Mouse (Mus musculus): Measurements from ENCODE around the gene Tas2r108. TPM values are rescaled to one million over a fixed set of nuclear protein-coding genes. Genes with fewer than 3 reads are reported as not detected.

Gene Tas2r108
- polyA plus RNA-seq (2014; fragmentation: Nextera tagmentation; extraction: Ambion mirVana): 0.73 TPM in 1 of 2 replicates, not detected in the other

DNA sequence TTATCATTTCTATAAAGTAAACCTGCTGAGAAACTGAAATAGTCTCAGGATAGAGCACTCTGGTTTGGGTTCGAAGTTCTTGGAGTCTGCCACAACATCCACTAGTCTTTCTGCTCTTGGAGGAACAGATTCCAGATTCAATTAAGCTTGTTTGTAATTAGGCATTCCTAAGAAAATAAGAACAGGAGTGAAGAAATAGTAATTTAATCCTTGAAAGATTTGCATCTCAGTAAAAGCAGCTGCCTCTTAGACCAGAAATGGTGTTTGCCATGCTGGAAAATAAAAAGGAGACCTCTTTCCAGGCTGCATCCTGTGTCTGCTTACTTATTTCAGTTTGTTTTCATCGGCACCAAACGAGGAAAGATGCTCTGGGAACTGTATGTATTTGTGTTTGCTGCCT lies at the start of gene Tas2r108:
Gene Tas2r108, plus strand, starts transcription at position 301 of the 400 bp plus-strand sequence.
- Histone ChIP-seq H3K27ac (ENCODE audit: low read depth, low read length) (no peak within 1 kb of the TSS), H3K36me3 (ENCODE audit: control insufficient read depth, insufficient read depth, low read length) (no peaks in the 10 kb centered on the region), H3K9ac (ENCODE audit: low read depth, low read length) (no peak within 1 kb of the TSS), H3K4me1 (replicated peaks; ENCODE audit: control insufficient read depth, insufficient read depth, low read length) (no peaks in the 10 kb centered on the region), H3K27me3 (ENCODE audit: control insufficient read depth, insufficient read depth, low read length) (no peaks in the 10 kb centered on the region), H3K4me3 (ENCODE audit: low read depth, low read length) (no peak within 1 kb of the TSS), H3K4me2 (replicated peaks; ENCODE audit: low read depth, low read length) (no peak within 1 kb of the TSS), H3K9me3 (ENCODE audit: control insufficient read depth, low read length) (no peaks in the 10 kb centered on the region)
- 94% methylated on average over 3 of the region's 3 CpGs for WGBS
- DNase-seq (ENCODE audit: low spot score) (no peak), ATAC-seq (ENCODE audit: low FRiP score) (no peak)

DNA sequence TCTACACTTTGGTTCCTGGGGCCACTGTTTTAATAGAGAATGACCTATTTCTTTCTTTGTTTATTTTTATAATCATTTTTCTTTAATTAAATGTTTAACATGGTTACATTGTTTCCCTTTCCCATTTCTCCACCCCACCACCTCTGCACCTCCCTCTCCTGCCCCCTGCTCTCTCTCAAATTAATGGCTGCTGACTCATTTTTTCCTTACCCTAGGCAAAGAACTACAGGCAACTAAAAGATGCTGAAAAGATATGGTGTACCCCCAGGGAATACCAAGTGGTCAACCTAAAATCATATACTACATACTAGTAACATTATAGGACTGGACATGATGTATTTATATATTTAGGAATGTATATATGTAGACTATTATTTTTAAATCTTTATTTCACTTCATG lies 44.7 kb upstream of the Tas2r108 start:
- no peak for DNase-seq (ENCODE audit: low spot score)
- Histone ChIP-seq H3K9ac (ENCODE audit: low read depth, low read length) (no peak overlapping the region), H3K4me3 (ENCODE audit: low read depth, low read length) (no peak overlapping the region), H3K27me3 (ENCODE audit: control insufficient read depth, insufficient read depth, low read length) (no peaks in the 10 kb centered on the region), H3K36me3 (ENCODE audit: control insufficient read depth, insufficient read depth, low read length) (no peaks in the 10 kb centered on the region), H3K4me1 (replicated peaks; ENCODE audit: control insufficient read depth, insufficient read depth, low read length) (no peaks in the 10 kb centered on the region), H3K4me2 (replicated peaks; ENCODE audit: low read depth, low read length) (no peak overlapping the region), H3K27ac (ENCODE audit: low read depth, low read length) (no peak overlapping the region), H3K9me3 (ENCODE audit: control insufficient read depth, low read length) (no peaks in the 10 kb centered on the region)
- ATAC-seq (ENCODE audit: low FRiP score): no peak

DNA sequence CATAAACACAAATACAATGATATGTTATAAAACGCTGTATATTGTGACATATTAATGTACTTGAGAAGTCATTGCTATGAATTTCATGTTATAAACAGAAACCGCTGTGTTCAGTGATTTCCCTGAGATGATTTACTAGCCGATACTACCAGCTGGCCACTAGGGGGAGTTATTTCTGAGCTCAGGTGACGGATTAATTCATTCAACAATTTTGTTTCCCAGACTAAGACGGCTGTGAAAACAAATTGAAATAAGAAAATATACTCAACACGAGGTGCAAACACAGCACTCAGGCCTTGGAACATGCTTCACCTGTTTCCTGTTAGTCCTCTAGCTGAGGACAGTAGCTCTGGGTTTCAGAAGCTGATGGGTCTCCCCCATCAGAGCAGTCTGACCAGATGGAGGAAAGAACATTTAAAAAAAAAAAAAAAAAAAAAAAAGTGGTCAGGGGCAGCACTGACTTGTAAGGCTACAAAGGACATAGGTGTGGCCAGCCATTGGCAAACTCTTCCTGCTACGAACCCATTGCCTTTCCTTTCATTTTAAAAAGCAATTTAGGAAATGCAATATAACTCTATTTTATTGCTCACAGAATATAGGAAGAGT lies 38.8 kb upstream of the Tas2r108 start:
- Histone ChIP-seq H3K4me2 (replicated peaks; ENCODE audit: low read depth, low read length) (no peak overlapping the region), H3K27me3 (ENCODE audit: control insufficient read depth, insufficient read depth, low read length) (no peaks in the 10 kb centered on the region), H3K27ac (ENCODE audit: low read depth, low read length) (no peak overlapping the region), H3K9me3 (ENCODE audit: control insufficient read depth, low read length) (no peaks in the 10 kb centered on the region), H3K4me3 (ENCODE audit: low read depth, low read length) (no peak overlapping the region), H3K4me1 (replicated peaks; ENCODE audit: control insufficient read depth, insufficient read depth, low read length) (no peaks in the 10 kb centered on the region), H3K9ac (ENCODE audit: low read depth, low read length) (no peak overlapping the region), H3K36me3 (ENCODE audit: control insufficient read depth, insufficient read depth, low read length) (no peaks in the 10 kb centered on the region)
- DNase-seq (ENCODE audit: low spot score): peak; percentile 54
- 22% methylated on average over 7 of the region's 7 CpGs for whole genome bisulfite sequencing
- no peak for ATAC-seq (ENCODE audit: low FRiP score)

DNA sequence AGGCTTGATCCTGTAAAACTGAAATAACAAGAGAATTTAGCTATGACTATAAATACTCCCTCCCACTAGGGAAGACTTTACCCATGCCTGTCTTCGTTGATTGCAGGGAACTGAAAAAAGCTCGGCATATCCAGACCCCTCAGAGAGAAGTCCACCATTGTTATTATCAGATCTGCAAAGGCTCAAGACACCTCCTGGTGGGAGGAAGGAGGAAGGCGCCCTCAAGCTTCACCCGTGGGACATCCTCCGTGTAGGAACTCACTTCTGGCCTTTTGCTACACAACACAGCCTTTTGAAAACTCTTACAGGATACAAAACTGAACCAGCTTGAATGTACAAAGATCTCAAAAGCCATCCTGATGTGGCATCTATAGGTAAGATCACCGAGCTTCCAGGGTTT lies 27.6 kb upstream of the Tas2r108 start:
- Histone ChIP-seq H3K9me3 (ENCODE audit: control insufficient read depth, low read length) (no peaks in the 10 kb centered on the region), H3K27me3 (ENCODE audit: control insufficient read depth, insufficient read depth, low read length) (no peaks in the 10 kb centered on the region), H3K27ac (ENCODE audit: low read depth, low read length) (no peak overlapping the region), H3K4me2 (replicated peaks; ENCODE audit: low read depth, low read length) (no peak overlapping the region), H3K4me1 (replicated peaks; ENCODE audit: control insufficient read depth, insufficient read depth, low read length) (no peaks in the 10 kb centered on the region), H3K9ac (ENCODE audit: low read depth, low read length) (no peak overlapping the region), H3K36me3 (ENCODE audit: control insufficient read depth, insufficient read depth, low read length) (no peaks in the 10 kb centered on the region), H3K4me3 (ENCODE audit: low read depth, low read length) (no peak overlapping the region)
- WGBS: 50% methylated on average over 6 of the region's 6 CpGs
- ATAC-seq (ENCODE audit: low FRiP score) (no peak), DNase-seq (ENCODE audit: low spot score) (no peak)

DNA sequence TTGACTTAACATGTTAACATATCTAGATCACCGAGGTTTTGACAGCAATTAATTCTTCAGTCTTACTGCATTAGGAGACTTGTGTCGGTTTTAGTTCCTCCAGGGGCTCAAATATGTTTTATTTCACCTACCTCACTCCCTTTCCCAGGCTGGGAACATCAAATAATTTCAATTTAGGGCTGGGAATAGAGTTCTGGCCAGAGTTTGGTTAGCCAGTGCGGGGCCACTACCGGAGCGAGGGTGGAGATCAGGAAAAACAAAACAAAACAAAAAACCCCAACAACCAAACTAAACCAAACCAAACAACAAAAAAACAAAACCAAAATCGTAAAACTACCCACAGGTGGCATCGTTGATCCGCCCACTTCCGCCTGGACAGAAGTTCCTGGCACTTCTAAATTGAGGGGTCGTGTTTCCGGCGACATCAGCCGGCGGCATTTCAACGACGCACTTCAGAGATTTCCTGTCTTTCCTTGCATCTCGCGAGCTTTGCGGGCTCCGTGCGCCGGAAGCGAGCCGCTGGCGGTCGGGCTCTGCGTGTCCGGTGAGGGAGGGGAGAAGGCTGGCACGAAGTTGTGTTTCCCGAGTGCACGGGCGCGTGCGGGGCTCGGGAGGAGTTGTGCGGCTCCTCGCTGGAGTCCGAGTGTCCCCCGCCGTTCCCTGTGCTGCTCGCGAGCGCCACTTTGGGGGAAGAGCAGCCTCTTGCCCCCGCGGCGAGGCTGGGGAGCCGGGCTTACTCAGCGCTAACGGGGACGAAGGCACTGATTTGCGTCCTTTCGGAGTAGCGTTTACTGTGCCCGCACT lies 22.2 kb upstream of the Tas2r108 start, which contains the start of gene Ssbp1:
Gene Ssbp1, plus strand, starts transcription at position 437 of the 804 bp plus-strand sequence.
- Histone ChIP-seq H3K9me3 (ENCODE audit: control insufficient read depth, low read length) (no peaks in the 10 kb centered on the region), H3K9ac (ENCODE audit: low read depth, low read length) (peak within 1 kb of the TSS; percentile 93), H3K4me1 (replicated peaks; ENCODE audit: control insufficient read depth, insufficient read depth, low read length) (no peaks in the 10 kb centered on the region), H3K27ac (ENCODE audit: low read depth, low read length) (peak within 1 kb of the TSS; percentile 92), H3K4me3 (ENCODE audit: low read depth, low read length) (peak within 1 kb of the TSS; percentile 79), H3K36me3 (ENCODE audit: control insufficient read depth, insufficient read depth, low read length) (peaks cover 7% of the 10 kb centered on the region; the same call in 1 of the 2 replicates), H3K4me2 (replicated peaks; ENCODE audit: low read depth, low read length) (peak within 1 kb of the TSS; percentile 48), H3K27me3 (ENCODE audit: control insufficient read depth, insufficient read depth, low read length) (no peaks in the 10 kb centered on the region)
- DNase-seq (ENCODE audit: low spot score) (peak; percentile 96), ATAC-seq (ENCODE audit: low FRiP score) (peak; percentile 96)
- WGBS: under 1% methylated on average over 54 of the region's 54 CpGs

DNA sequence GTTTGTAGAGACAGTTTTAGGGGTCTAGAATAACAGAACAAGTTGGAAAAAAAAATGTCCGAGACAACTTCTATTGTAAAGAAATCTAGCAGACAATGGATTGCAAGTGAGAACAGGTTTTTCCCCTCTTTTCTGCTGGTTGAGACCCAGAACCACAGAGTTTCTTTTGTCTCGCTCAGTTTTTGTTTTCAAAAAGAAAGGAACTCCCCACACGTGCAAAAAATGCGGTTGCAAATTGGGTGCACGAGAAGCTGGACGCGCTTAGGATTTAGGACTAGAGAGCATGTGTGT lies 21.7 kb upstream of the Tas2r108 start:
- Histone ChIP-seq H3K4me2 (replicated peaks; ENCODE audit: low read depth, low read length) (peak overlapping the region; percentile 48), H3K36me3 (ENCODE audit: control insufficient read depth, insufficient read depth, low read length) (peaks cover 7% of the 10 kb centered on the region; the same call in 1 of the 2 replicates), H3K27me3 (ENCODE audit: control insufficient read depth, insufficient read depth, low read length) (no peaks in the 10 kb centered on the region), H3K9me3 (ENCODE audit: control insufficient read depth, low read length) (no peaks in the 10 kb centered on the region), H3K4me3 (ENCODE audit: low read depth, low read length) (peak overlapping the region; percentile 79), H3K4me1 (replicated peaks; ENCODE audit: control insufficient read depth, insufficient read depth, low read length) (no peaks in the 10 kb centered on the region), H3K9ac (ENCODE audit: low read depth, low read length) (peak overlapping the region; percentile 93), H3K27ac (ENCODE audit: low read depth, low read length) (peak overlapping the region; percentile 92)
- ATAC-seq (ENCODE audit: low FRiP score) (no peak), DNase-seq (ENCODE audit: low spot score) (no peak)
- WGBS: 0% methylated on average over 7 of the region's 7 CpGs

DNA sequence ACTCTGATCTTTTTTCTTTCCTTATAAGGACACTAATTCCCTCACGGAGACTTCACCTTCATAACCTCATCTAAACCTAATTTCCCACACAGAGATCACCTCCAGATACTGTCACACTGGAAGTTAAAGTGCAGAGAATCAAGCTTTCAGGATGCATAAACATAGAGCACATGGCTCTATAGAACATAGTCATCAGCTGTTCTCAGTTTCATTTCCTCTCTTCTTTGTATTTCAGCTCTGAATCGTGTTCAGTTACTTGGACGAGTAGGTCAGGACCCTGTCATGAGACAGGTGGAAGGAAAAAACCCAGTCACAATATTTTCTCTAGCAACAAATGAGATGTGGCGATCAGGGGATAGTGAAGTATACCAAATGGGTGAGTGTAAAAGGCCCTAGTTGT lies 17.2 kb upstream of the Tas2r108 start:
- Histone ChIP-seq H3K9me3 (ENCODE audit: control insufficient read depth, low read length) (no peaks in the 10 kb centered on the region), H3K9ac (ENCODE audit: low read depth, low read length) (no peak overlapping the region), H3K4me1 (replicated peaks; ENCODE audit: control insufficient read depth, insufficient read depth, low read length) (no peaks in the 10 kb centered on the region), H3K4me3 (ENCODE audit: low read depth, low read length) (no peak overlapping the region), H3K36me3 (ENCODE audit: control insufficient read depth, insufficient read depth, low read length) (peaks cover 12% of the 10 kb centered on the region; the same call in 1 of the 2 replicates), H3K27me3 (ENCODE audit: control insufficient read depth, insufficient read depth, low read length) (no peaks in the 10 kb centered on the region), H3K27ac (ENCODE audit: low read depth, low read length) (no peak overlapping the region), H3K4me2 (replicated peaks; ENCODE audit: low read depth, low read length) (no peak overlapping the region)
- ATAC-seq (ENCODE audit: low FRiP score) (no peak), DNase-seq (ENCODE audit: low spot score) (no peak)
- 91% methylated on average over 4 of the region's 4 CpGs for WGBS

DNA sequence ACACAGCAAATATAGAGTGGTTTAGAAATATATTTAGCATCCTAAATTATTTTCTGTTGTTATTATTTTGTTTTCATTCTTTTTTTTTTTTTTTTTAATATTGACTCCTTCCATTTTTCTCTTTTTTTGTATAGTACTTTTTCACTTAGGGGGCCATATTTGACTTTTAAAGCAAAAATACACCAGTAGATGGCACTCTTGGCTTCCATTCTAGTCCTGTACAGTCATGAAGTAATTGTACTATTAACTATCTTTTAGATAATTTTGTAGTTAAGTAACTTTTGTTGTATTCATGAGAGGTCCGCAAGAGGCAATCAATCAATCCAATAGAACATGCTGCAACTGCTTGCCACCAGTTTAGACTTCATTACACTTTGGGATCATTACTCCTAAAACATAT lies 13.6 kb upstream of the Tas2r108 start:
- 94% methylated on average over 1 of the region's 1 CpGs for WGBS
- Histone ChIP-seq H3K9me3 (ENCODE audit: control insufficient read depth, low read length) (no peaks in the 10 kb centered on the region), H3K9ac (ENCODE audit: low read depth, low read length) (no peak overlapping the region), H3K4me2 (replicated peaks; ENCODE audit: low read depth, low read length) (no peak overlapping the region), H3K27ac (ENCODE audit: low read depth, low read length) (no peak overlapping the region), H3K36me3 (ENCODE audit: control insufficient read depth, insufficient read depth, low read length) (peaks cover 12% of the 10 kb centered on the region; the same call in 1 of the 2 replicates), H3K4me1 (replicated peaks; ENCODE audit: control insufficient read depth, insufficient read depth, low read length) (no peaks in the 10 kb centered on the region), H3K27me3 (ENCODE audit: control insufficient read depth, insufficient read depth, low read length) (no peaks in the 10 kb centered on the region), H3K4me3 (ENCODE audit: low read depth, low read length) (no peak overlapping the region)
- ATAC-seq (ENCODE audit: low FRiP score) (no peak), DNase-seq (ENCODE audit: low spot score) (peak; percentile 10)

DNA sequence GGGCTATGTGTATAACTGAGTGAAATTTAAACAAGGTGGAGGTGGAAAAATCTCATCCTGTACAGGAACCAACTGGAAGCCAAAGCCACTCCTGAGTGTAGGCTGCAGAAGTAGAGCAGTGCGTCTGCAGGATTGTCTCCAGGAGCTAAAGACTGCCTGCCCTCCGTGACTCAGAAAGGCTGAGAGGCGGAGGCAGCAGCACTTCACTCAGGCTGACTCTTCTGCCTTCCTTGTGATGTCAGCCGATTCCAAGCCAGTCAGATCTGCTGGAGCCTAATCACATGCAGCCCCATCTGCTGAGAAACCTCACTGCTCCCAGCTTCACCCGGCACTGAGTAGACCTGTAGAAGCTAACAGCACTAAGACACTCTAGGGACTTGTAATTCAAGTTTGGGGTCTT lies 11.0 kb upstream of the Tas2r108 start:
- Histone ChIP-seq H3K4me3 (ENCODE audit: low read depth, low read length) (no peak overlapping the region), H3K27ac (ENCODE audit: low read depth, low read length) (no peak overlapping the region), H3K36me3 (ENCODE audit: control insufficient read depth, insufficient read depth, low read length) (peaks cover 10% of the 10 kb centered on the region; the same call in 1 of the 2 replicates), H3K27me3 (ENCODE audit: control insufficient read depth, insufficient read depth, low read length) (no peaks in the 10 kb centered on the region), H3K9me3 (ENCODE audit: control insufficient read depth, low read length) (no peaks in the 10 kb centered on the region), H3K4me1 (replicated peaks; ENCODE audit: control insufficient read depth, insufficient read depth, low read length) (no peaks in the 10 kb centered on the region), H3K4me2 (replicated peaks; ENCODE audit: low read depth, low read length) (no peak overlapping the region), H3K9ac (ENCODE audit: low read depth, low read length) (no peak overlapping the region)
- 95% methylated on average over 5 of the region's 5 CpGs for WGBS
- DNase-seq (ENCODE audit: low spot score) (no peak), ATAC-seq (ENCODE audit: low FRiP score) (no peak)
